Mouse (Mus musculus): ENCODE data around the gene Orc1. TPM values are rescaled to one million over a fixed set of nuclear protein-coding genes. Genes with fewer than 3 reads are reported as not detected.

Orc1 gene
- polyA plus RNA-seq, 1 experiment from 2014 or later, result 21.5 TPM

DNA sequence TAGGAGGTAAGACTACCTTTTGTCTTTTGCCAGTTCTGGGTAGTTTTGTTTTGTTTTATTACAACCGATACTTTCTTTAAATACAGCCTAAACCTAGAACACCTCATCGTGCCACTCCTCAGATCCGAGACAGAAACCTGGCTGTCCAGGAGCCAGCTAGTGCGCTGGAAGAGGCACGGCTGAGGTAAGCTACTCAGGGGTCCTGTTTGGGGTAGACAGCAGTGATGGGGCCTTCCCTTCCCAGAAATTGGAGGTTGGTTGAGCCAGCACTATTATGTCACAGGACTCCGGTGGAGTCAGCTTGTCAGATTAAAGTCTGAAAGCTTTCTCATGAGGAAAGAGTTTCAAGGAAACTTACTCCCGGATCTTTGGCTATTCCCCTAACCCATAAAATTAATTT, 22.6 kb downstream of the Orc1 start:
- Histone ChIP-seq H3K36me3 (ENCODE audit: control insufficient read depth, insufficient read depth, low read length) (peaks cover 18% of the 10 kb centered on the region), H3K4me1 (ENCODE audit: control insufficient read depth, insufficient read depth, low read length) (no peaks in the 10 kb centered on the region), H3K27ac (replicated peaks; ENCODE audit: low read depth, low read length) (no peak overlapping the region), H3K27me3 (ENCODE audit: control insufficient read depth, insufficient read depth, low read length) (no peaks in the 10 kb centered on the region), H3K4me3 (ENCODE audit: low read depth, low read length) (no peak overlapping the region), H3K9me3 (ENCODE audit: control insufficient read depth, low read length) (no peaks in the 10 kb centered on the region), H3K9ac (ENCODE audit: low read length) (no peak overlapping the region), H3K4me2 (ENCODE audit: low read depth, severe bottlenecking) (no peak overlapping the region)
- WGBS, result 94% methylated on average over 7 of the region's 7 CpGs
- DNase-seq (ENCODE audit: low spot score) (no peak), ATAC-seq (ENCODE audit: insufficient number of reproducible peaks, low FRiP score, low TSS enrichment, low read depth) (no peak)

DNA sequence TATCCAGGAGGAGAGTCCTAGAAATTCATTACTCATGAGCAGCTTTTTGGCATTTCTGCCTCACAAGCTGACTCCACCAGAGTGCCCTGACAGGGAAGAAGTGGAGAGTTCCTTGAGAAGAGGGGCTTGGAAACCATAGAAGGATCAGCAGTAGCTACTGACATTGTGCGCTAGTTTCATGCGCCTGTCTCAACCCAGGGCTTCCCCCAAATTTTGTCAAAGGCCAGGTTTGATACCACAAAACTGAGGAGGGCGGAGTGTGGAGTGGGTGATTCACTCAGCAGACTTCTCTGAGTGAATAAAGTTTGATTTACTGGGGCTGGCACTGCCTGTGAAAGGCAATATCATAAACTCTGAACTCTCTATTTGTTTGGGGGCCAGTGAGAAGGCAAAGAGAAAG, 29.4 kb downstream of the Orc1 start:
- WGBS, result 97% methylated on average over 3 of the region's 3 CpGs
- H3K4me3 ChIP-seq (ENCODE audit: low read depth, low read length), result no peak overlapping the region
- ATAC-seq (ENCODE audit: insufficient number of reproducible peaks, low FRiP score, low TSS enrichment, low read depth), result no peak
- no peak overlapping the region for H3K9ac ChIP-seq (ENCODE audit: low read length)
- peaks cover 6% of the 10 kb centered on the region for H3K36me3 ChIP-seq (ENCODE audit: control insufficient read depth, insufficient read depth, low read length)
- DNase-seq (ENCODE audit: low spot score), result no peak
- H3K4me2 ChIP-seq (ENCODE audit: low read depth, severe bottlenecking), result no peak overlapping the region
- H3K9me3 ChIP-seq (ENCODE audit: control insufficient read depth, low read length), result no peaks in the 10 kb centered on the region
- no peaks in the 10 kb centered on the region for H3K4me1 ChIP-seq (ENCODE audit: control insufficient read depth, insufficient read depth, low read length)
- H3K27me3 ChIP-seq (ENCODE audit: control insufficient read depth, insufficient read depth, low read length), result no peaks in the 10 kb centered on the region
- H3K27ac ChIP-seq (replicated peaks; ENCODE audit: low read depth, low read length), result no peak overlapping the region

DNA sequence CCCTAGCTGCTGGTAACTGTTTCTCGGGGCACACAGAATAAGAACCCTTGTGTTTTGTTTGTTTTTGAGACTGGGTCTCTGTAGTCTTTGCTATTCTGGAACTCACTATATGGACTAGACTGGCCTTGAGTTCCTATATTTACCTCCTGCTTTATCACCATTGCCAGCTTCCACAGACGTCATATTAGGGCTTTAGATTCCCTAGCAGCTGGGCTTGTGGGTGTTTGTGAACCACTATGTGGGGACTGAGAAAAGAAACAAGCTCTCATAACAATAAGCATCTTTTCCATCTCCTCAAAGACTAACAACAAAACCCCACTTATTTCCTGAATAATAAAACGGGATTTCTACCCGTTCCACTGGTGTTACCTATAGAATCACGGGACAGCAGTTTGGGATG, 31.7 kb downstream of the Orc1 start:
- Histone ChIP-seq H3K9ac (ENCODE audit: low read length) (no peak overlapping the region), H3K27me3 (ENCODE audit: control insufficient read depth, insufficient read depth, low read length) (no peaks in the 10 kb centered on the region), H3K9me3 (ENCODE audit: control insufficient read depth, low read length) (no peaks in the 10 kb centered on the region), H3K36me3 (ENCODE audit: control insufficient read depth, insufficient read depth, low read length) (peaks cover 4% of the 10 kb centered on the region; the same call in 1 of the 2 replicates), H3K4me2 (ENCODE audit: low read depth, severe bottlenecking) (no peak overlapping the region), H3K27ac (replicated peaks; ENCODE audit: low read depth, low read length) (no peak overlapping the region), H3K4me3 (ENCODE audit: low read depth, low read length) (no peak overlapping the region), H3K4me1 (ENCODE audit: control insufficient read depth, insufficient read depth, low read length) (no peaks in the 10 kb centered on the region)
- DNase-seq (ENCODE audit: low spot score) (no peak), ATAC-seq (ENCODE audit: insufficient number of reproducible peaks, low FRiP score, low TSS enrichment, low read depth) (no peak)
- WGBS, result 91% methylated on average over 5 of the region's 5 CpGs

DNA sequence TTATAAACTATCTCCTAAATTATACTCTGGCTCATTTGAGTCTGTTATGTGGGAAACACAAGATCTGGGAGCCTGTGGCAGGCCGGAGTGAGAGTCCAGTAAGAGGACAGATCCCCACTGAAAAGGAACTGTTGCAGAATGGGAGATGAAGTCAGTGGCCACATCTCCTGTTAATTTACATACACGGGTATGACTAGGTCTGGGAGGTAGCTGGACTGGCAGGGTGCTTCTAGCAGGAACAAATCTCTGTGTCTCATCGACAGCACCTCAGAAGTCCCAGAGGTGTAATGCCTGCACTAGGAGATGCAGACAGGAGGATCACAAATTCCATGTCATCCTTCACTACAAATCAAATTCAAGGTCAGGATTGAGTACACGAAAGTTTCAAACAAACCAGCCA, 39.4 kb downstream of the Orc1 start:
- ATAC-seq (ENCODE audit: insufficient number of reproducible peaks, low FRiP score, low TSS enrichment, low read depth), result no peak
- Histone ChIP-seq H3K4me2 (ENCODE audit: low read depth, severe bottlenecking) (peak overlapping the region; percentile 87; the same call in 1 of the 2 replicates), H3K9ac (ENCODE audit: low read length) (no peak overlapping the region), H3K27ac (replicated peaks; ENCODE audit: low read depth, low read length) (no peak overlapping the region), H3K9me3 (ENCODE audit: control insufficient read depth, low read length) (no peaks in the 10 kb centered on the region), H3K4me3 (ENCODE audit: low read depth, low read length) (peak overlapping the region; percentile 79; the same call in 1 of the 2 replicates), H3K27me3 (ENCODE audit: control insufficient read depth, insufficient read depth, low read length) (no peaks in the 10 kb centered on the region), H3K36me3 (ENCODE audit: control insufficient read depth, insufficient read depth, low read length) (no peaks in the 10 kb centered on the region), H3K4me1 (ENCODE audit: control insufficient read depth, insufficient read depth, low read length) (peaks cover 14% of the 10 kb centered on the region; the same call in 1 of the 2 replicates)
- DNase-seq (ENCODE audit: low spot score), result no peak
- WGBS, result 66% methylated on average over 4 of the region's 4 CpGs

DNA sequence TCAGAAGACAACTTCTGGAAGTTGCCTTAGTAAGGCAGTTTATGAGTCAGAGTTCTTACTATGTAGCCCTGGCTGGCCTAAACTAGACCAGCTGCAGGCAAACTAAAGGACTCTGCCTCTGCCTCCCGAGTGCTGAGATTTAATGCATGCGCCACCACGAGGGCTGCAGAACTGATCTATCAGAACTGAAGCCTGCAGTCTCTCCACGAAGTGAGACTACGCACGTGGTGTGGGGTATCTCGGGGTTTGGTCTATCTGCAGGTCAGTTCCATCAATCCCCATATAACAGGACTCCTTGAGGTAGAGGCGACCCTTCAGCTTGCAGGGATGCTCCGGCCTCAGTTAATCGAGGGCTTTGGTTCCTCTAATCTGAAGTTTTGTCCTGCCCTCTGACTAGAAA, 39.9 kb downstream of the Orc1 start:
- H3K4me3 ChIP-seq (ENCODE audit: low read depth, low read length), result peak overlapping the region; percentile 79
- no peaks in the 10 kb centered on the region for H3K27me3 ChIP-seq (ENCODE audit: control insufficient read depth, insufficient read depth, low read length)
- H3K36me3 ChIP-seq (ENCODE audit: control insufficient read depth, insufficient read depth, low read length), result peaks cover under 1% of the 10 kb centered on the region; the same call in 1 of the 2 replicates
- ATAC-seq (ENCODE audit: insufficient number of reproducible peaks, low FRiP score, low TSS enrichment, low read depth) (peak; percentile 49), DNase-seq (ENCODE audit: low spot score) (peak; percentile 59)
- peak overlapping the region; percentile 87 for H3K4me2 ChIP-seq (ENCODE audit: low read depth, severe bottlenecking)
- peaks cover 14% of the 10 kb centered on the region; the same call in 1 of the 2 replicates for H3K4me1 ChIP-seq (ENCODE audit: control insufficient read depth, insufficient read depth, low read length)
- no peaks in the 10 kb centered on the region for H3K9me3 ChIP-seq (ENCODE audit: control insufficient read depth, low read length)
- peak overlapping the region; percentile 73 for H3K9ac ChIP-seq (ENCODE audit: low read length)
- peak overlapping the region; percentile 84 for H3K27ac ChIP-seq (replicated peaks; ENCODE audit: low read depth, low read length)
- WGBS, result 2% methylated on average over 10 of the region's 10 CpGs

DNA sequence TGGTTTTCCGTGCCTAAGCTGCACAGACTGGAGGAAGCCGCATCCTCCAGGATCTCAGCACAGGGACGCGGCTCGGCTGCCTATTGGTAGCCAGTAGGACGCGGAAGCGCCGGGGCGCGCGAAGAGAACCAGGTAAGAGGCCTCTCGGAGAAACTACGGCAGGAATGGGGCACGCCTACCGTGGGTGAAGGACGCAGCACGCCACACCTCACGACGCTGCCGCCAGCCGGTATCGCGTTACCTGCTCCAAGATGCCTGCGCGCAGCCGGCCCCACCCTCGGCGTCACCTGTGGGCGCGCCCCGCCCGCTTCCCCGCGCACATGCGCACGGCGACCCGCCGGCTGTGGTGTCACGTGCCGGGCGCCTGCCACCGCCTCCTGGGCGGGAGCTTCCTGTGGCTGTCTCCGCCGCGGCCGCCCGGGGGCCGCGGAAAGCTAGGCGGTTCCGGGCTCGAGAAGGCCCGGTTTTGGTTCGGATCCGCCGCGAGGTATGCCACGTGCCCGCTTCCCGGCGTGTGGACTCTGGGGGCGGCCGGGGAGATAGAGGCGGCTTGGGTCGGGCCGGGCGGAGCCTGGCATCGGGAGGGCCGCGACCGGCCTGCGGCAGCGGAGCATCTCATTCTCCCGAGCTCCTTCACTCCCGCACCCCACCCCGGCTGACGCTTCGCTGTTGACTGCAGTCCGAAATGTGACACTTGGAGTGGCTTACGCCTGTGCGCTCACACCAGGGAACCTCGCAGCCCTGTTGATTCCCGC, 40.5 kb downstream of the Orc1 start, which contains the start of gene Cc2d1b:
Gene Cc2d1b, plus strand, starts transcription at position 354 of the 755 bp plus-strand sequence.
- ATAC-seq (ENCODE audit: insufficient number of reproducible peaks, low FRiP score, low TSS enrichment, low read depth) (peak; percentile 90), DNase-seq (ENCODE audit: low spot score) (peak; percentile 94)
- under 1% methylated on average over 71 of the region's 86 CpGs for WGBS

DNA sequence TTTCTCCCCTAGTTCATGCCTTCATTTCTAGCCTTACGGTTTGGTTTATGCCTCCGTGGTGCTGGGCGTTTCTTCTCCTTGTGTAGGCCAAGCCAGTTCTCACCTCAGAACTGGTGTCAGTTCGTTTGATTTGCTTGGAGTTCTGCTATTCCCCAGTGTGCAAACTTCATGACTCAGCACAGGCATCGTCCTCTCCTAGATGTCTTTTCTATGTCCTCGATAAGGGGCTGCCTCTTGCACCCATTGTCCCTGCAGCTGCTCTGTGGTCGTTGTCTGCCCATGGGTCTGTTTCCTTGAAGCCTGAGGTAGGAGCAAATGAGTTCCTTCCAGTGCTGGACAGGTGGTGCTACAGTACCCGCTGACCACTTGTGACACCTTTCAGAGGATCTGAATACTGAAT, 41.3 kb downstream of the Orc1 start:
- WGBS, result 22% methylated on average over 8 of the region's 8 CpGs

More for the DNA sequence above, 40.5 kb downstream of the Orc1 start, which contains the start of gene Cc2d1b:
- H3K27ac ChIP-seq (replicated peaks; ENCODE audit: low read depth, low read length), result peak within 1 kb of the TSS; percentile 84
- H3K36me3 ChIP-seq (ENCODE audit: control insufficient read depth, insufficient read depth, low read length), result peaks cover 2% of the 10 kb centered on the region; the same call in 1 of the 2 replicates
- H3K27me3 ChIP-seq (ENCODE audit: control insufficient read depth, insufficient read depth, low read length), result no peaks in the 10 kb centered on the region
- peak within 1 kb of the TSS; percentile 79 for H3K4me3 ChIP-seq (ENCODE audit: low read depth, low read length)
- H3K4me1 ChIP-seq (ENCODE audit: control insufficient read depth, insufficient read depth, low read length), result peaks cover 14% of the 10 kb centered on the region; the same call in 1 of the 2 replicates
- peak within 1 kb of the TSS; percentile 93 for H3K9ac ChIP-seq (ENCODE audit: low read length)
- no peaks in the 10 kb centered on the region for H3K9me3 ChIP-seq (ENCODE audit: control insufficient read depth, low read length)
- H3K4me2 ChIP-seq (ENCODE audit: low read depth, severe bottlenecking), result peak within 1 kb of the TSS; percentile 87

DNA sequence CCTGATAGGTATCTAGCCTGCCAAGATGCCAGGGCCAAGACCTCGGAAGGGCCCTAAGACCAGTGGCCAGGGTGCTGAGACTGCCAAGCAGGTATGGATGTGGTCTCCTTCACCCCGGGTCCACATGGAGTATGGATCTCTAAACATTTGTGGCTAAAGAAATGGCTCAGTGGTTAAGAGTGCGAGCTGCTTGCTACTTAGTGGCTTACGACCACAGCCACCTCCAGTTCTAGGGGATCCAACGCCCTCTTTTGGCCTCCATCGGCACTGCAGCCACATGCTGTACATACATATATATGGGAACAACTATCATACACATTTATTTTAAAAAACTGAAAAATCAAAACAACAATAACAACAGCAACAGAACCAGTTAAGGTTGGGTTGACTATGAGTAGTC, 42.3 kb downstream of the Orc1 start:
- WGBS, result 94% methylated on average over 6 of the region's 6 CpGs
- no peak overlapping the region for H3K9ac ChIP-seq (ENCODE audit: low read length)
- no peak overlapping the region for H3K4me2 ChIP-seq (ENCODE audit: low read depth, severe bottlenecking)
- H3K27ac ChIP-seq (replicated peaks; ENCODE audit: low read depth, low read length), result no peak overlapping the region
- H3K9me3 ChIP-seq (ENCODE audit: control insufficient read depth, low read length), result no peaks in the 10 kb centered on the region
- ATAC-seq (ENCODE audit: insufficient number of reproducible peaks, low FRiP score, low TSS enrichment, low read depth), result no peak
- no peak overlapping the region for H3K4me3 ChIP-seq (ENCODE audit: low read depth, low read length)
- peaks cover 14% of the 10 kb centered on the region; the same call in 1 of the 2 replicates for H3K4me1 ChIP-seq (ENCODE audit: control insufficient read depth, insufficient read depth, low read length)
- DNase-seq (ENCODE audit: low spot score), result no peak
- H3K27me3 ChIP-seq (ENCODE audit: control insufficient read depth, insufficient read depth, low read length), result no peaks in the 10 kb centered on the region
- H3K36me3 ChIP-seq (ENCODE audit: control insufficient read depth, insufficient read depth, low read length), result peaks cover 8% of the 10 kb centered on the region

More for the DNA sequence above, 41.3 kb downstream of the Orc1 start:
- Histone ChIP-seq H3K27me3 (ENCODE audit: control insufficient read depth, insufficient read depth, low read length) (no peaks in the 10 kb centered on the region), H3K4me2 (ENCODE audit: low read depth, severe bottlenecking) (peak overlapping the region; percentile 87), H3K27ac (replicated peaks; ENCODE audit: low read depth, low read length) (peak overlapping the region; percentile 81), H3K4me1 (ENCODE audit: control insufficient read depth, insufficient read depth, low read length) (peaks cover 14% of the 10 kb centered on the region; the same call in 1 of the 2 replicates), H3K9me3 (ENCODE audit: control insufficient read depth, low read length) (no peaks in the 10 kb centered on the region), H3K4me3 (ENCODE audit: low read depth, low read length) (peak overlapping the region; percentile 79), H3K36me3 (ENCODE audit: control insufficient read depth, insufficient read depth, low read length) (peaks cover 7% of the 10 kb centered on the region; the same call in 1 of the 2 replicates), H3K9ac (ENCODE audit: low read length) (peak overlapping the region; percentile 93)
- DNase-seq (ENCODE audit: low spot score) (peak; percentile 35), ATAC-seq (ENCODE audit: insufficient number of reproducible peaks, low FRiP score, low TSS enrichment, low read depth) (no peak)
